Mouse (Mus musculus) lung, adult 2 months (tissue): ENCODE measurements around the gene Pou4f2. TPM values are rescaled to one million over a fixed set of nuclear protein-coding genes. Genes with fewer than 3 reads are reported as not detected.

Source experiments
- DNase-seq: peaks from one replicate; pipeline ENCODE4 v3.0.0; 2022
- H3K4me1 ChIP-seq: fragments of 200-500 bp; 2 replicates; pipeline ENCODE4 v1.6.1; 2011; ENCODE audit warnings: low read length; ENCODE audit not compliant: control insufficient read depth, insufficient read depth
- H3K4me3 ChIP-seq: fragments of 200-500 bp; replicated peaks from 2 replicates; pipeline ENCODE3; 2011; ENCODE audit warnings: low read depth, mild to moderate bottlenecking, control low read depth, low read length; ENCODE audit errors: extremely low read depth
- CTCF ChIP-seq: fragments of 200-500 bp; IDR thresholded peaks from 2 replicates; pipeline ENCODE4 v1.5.1; 2011; ENCODE audit warnings: mild to moderate bottlenecking, low read length, control low read depth; ENCODE audit not compliant: insufficient read depth
- POLR2A ChIP-seq: fragments of 200-500 bp; IDR thresholded peaks from 2 replicates; pipeline ENCODE4 v1.6.1; 2011; ENCODE audit warnings: low read depth, mild to moderate bottlenecking, control low read depth, low read length, borderline replicate concordance; ENCODE audit errors: extremely low read depth
- WGBS: fragments of 180-500 bp; shearing (Covaris S2); methylation state at CpG from one replicate; pipeline ENCODE4 v1.1.7; 2018; 5-methylcytosine and 5-hydroxymethylcytosine counted together
- polyA plus RNA-seq: library from polyadenylated mRNA; depleted of rRNA; stranded (reverse); fragments of >200 nt; gene quantifications from 2 replicates; pipeline ENCODE4 v1.2.3, GENCODE M21; 2012

Pou4f2 gene
- polyA plus RNA-seq, 1 experiment, result not detected

DNA sequence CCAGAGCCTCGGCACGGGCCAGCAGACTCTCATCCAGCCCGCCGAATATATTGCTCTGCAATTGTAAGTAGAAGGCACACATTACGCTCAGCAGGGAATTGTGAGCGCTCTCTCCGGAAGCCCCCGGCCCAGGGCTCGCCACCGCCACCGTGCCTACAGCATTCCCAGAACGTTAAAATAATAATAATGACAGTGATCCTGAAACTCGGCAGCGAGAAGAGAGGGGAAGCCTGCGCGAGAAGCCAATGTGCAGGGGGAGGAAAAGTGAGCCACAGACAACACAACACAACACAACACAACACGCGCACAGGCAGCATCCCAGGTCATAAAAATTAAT lies 853 bp downstream of the Pou4f2 start:
- Histone ChIP-seq H3K4me3 (no peak overlapping the region), H3K4me1 (no peaks in the 10 kb centered on the region)
- 2% methylated on average over 18 of the region's 18 CpGs for WGBS
- no peak for DNase-seq
- TF ChIP-seq POLR2A (no peak), CTCF (no peak)

DNA sequence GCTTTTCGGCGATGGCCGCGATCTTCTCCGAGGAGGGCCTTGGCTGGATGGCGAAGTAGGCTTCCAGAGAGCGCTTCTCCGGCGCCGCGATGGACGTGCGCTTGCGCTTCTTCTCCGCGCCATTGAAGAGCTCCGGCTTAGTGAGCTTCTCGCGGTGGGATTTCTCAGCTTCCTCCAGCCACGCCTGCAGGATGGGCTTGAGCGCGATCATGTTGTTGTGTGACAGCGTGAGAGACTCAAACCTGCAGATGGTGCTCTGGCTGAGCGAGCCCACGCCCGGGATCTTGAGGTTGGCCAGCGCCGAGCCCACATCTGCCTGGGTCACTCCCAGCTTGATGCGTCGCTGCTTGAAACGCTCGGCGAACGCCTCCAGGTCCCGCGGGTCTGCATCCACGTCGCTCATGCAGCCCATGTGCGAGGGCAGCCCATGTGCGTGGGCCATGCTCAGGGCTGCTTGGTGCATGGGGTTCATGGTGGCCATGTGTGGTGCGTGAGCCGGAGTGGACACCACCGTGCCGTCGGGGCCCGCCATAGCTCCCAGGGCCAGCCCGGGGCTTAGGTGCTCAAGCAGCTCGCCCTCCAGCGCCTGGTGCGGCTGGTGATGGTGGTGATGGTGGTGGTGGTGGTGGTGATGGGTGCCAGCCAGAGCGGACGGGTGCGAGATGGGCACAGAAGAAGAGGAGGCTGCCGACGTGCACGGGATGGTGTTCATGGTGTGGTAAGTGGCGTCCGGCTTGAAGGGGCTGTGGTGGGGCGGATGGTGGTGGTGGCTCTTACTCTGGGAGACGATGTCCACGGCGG lies 1.4 kb downstream of the Pou4f2 start:
- DNase-seq, result no peak
- 2% methylated on average over 61 of the region's 62 CpGs for WGBS
- H3K4me1 ChIP-seq, result no peaks in the 10 kb centered on the region
- TF ChIP-seq CTCF, result no peak
- TF ChIP-seq POLR2A, result no peak
- no peak overlapping the region for H3K4me3 ChIP-seq

- TF ChIP-seq POLR2A, result no peak
- 8% methylated on average over 8 of the region's 8 CpGs for WGBS
- no peak for DNase-seq
- Histone ChIP-seq H3K4me1 (no peaks in the 10 kb centered on the region), H3K4me3 (no peak overlapping the region)
Observed at GRCm38 (mm10) chr8:78434340-78434739, 2.1 kb downstream of the Pou4f2 start.

- TF ChIP-seq CTCF (no peak), POLR2A (no peak)
- H3K4me3 ChIP-seq, result no peak overlapping the region
Observed at GRCm38 (mm10) chr8:78433318-78433717, 3.1 kb downstream of the Pou4f2 start.

DNA sequence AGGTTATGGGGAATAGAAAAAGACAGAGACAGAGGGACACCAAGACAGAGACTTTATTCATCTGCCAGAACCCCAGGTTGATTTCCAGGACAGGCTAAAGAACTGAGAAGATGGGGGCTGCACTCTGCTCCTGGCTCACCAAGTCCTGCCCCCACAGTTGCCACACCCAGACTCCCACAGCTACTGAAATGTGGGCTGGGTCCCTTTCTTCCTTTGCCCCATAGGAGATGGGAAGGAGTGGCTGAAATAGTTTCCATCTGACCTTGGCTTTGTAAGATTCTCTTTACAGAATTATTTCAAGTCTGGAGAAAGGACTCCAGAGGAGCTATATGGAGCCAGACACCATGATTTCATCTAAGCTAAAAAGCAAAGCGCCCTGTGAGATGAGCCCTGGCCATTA lies 4.0 kb downstream of the Pou4f2 start:
- no peaks in the 10 kb centered on the region for H3K4me1 ChIP-seq
- WGBS, result 16% methylated on average over 1 of the region's 1 CpGs
- no peak overlapping the region for H3K4me3 ChIP-seq
- TF ChIP-seq POLR2A, result no peak
- no peak for TF ChIP-seq CTCF
- no peak for DNase-seq

More at GRCm38 (mm10) chr8:78433318-78433717, 3.1 kb downstream of the Pou4f2 start:
- 14% methylated on average over 5 of the region's 5 CpGs for WGBS
- DNase-seq, result no peak
- H3K4me1 ChIP-seq, result no peaks in the 10 kb centered on the region

GRCm38 (mm10) chr8:78431356-78431755 lies 5.1 kb downstream of the Pou4f2 start:
- DNase-seq, result no peak
- Histone ChIP-seq H3K4me1 (no peaks in the 10 kb centered on the region), H3K4me3 (no peak overlapping the region)
- TF ChIP-seq CTCF (no peak), POLR2A (no peak)
- WGBS, result 7% methylated on average over 4 of the region's 4 CpGs

DNA sequence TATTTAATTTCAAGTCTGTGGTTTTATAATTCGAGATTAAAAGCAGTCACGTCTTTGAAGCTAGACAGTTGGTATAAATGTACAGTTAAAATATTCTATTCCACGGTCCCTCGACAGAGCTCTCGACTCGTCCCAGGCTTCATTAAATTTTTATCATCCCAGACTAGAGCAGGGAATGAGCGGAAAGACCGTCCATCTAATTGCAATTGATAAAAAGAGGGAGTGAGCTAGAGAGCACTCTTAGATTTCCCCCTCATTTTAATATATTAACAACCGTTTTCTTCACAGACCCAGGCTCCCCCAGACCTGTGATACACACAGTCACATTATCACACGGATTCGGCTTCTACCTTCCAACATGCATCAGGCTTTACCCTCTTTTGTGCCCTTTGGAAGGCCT lies 8.3 kb downstream of the Pou4f2 start:
- Histone ChIP-seq H3K4me3 (no peak overlapping the region), H3K4me1 (no peaks in the 10 kb centered on the region)
- TF ChIP-seq CTCF (no peak), POLR2A (no peak)
- WGBS, result 9% methylated on average over 11 of the region's 11 CpGs
- no peak for DNase-seq

DNA sequence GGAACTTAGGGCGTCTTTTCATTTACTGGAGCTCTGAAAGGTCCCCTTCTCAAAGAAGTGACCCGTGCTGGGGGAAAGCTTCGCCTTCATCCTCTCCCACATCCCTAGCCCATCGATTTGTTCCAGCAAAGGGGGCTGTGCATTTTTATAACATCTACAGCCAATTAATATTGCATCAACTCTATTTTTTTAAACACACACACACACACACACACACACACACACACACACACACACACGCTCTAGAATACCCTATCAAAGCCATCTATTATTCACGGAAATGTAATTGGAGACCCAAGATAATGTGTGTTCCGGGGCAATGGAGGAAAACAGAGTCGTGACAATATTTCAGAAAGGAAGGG lies 8.7 kb downstream of the Pou4f2 start:
- H3K4me3 ChIP-seq, result no peak overlapping the region
- DNase-seq, result no peak
- TF ChIP-seq POLR2A (no peak), CTCF (no peak)
- no peaks in the 10 kb centered on the region for H3K4me1 ChIP-seq
- 5% methylated on average over 8 of the region's 8 CpGs for WGBS

- Histone ChIP-seq H3K4me1 (no peaks in the 10 kb centered on the region), H3K4me3 (no peak overlapping the region)
- WGBS, result 3% methylated on average over 32 of the region's 32 CpGs
- TF ChIP-seq POLR2A (no peak), CTCF (no peak)
- no peak for DNase-seq
Observed at GRCm38 (mm10) chr8:78426875-78427768, 9.3 kb downstream of the Pou4f2 start.
